Mouse (Mus musculus): Measurements from ENCODE around the gene Cd2bp2.

DNA sequence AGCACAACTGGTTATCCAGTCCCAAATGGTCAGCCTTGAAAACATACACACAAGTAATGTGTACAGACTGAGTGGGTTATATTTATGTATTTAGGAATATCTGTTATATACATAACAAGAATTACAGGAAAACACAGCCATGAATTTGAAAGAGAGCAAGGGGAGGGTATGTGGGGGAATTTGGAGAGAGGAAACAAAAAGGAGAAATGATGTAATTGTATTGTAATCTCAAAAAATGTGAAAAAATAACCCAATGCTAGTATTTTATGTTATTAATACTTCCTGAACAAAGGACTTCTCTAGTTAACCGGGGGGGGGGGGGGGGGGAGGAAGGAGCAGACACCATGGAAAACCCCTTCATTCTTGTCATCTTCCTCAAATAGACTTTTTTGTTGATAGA lies 11.1 kb downstream of the Cd2bp2 start:
- TF ChIP-seq POLR2A (IDR thresholded peaks at IDR 0.05; ENCODE audit: control insufficient read depth in 1 of 2, insufficient read depth in 1 of 2, low read depth in 1 of 2, low read length in 2 of 2, poor library complexity in 1 of 2) (no peak), BHLHE40 (IDR thresholded peaks at IDR 0.05; ENCODE audit: borderline replicate concordance, low read depth, low read length) (no peak), EP300 (IDR thresholded peaks at IDR 0.05; ENCODE audit: low read depth in 1 of 2, low read length in 2 of 2) (peak in 1 of 2 experiments; percentile 62; a peak in 2 of 4 replicates), JUND (IDR thresholded peaks at IDR 0.05; ENCODE audit: low read depth, low read length) (no peak), GATA1 (IDR thresholded peaks at IDR 0.05; ENCODE audit: low read depth, low read length) (no peak), SMC3 (IDR thresholded peaks at IDR 0.05; ENCODE audit: low read depth, low read length) (no peak), ZMIZ1 (IDR thresholded peaks at IDR 0.05; ENCODE audit: low read depth, low read length) (no peak), HCFC1 (IDR thresholded peaks at IDR 0.05; ENCODE audit: low read depth, low read length) (no peak), UBTF (IDR thresholded peaks at IDR 0.05; ENCODE audit: borderline replicate concordance, insufficient read depth, low read depth, low read length) (no peak), MEF2A (IDR thresholded peaks at IDR 0.05; ENCODE audit: extremely low read depth, insufficient replicate concordance, low read depth, low read length, poor library complexity, severe bottlenecking) (peak; percentile 33; the same call in 1 of the 2 replicates), E2F4 (IDR thresholded peaks at IDR 0.05; ENCODE audit: borderline replicate concordance, low read depth, low read length) (no peak), CHD1 (IDR thresholded peaks at IDR 0.05; ENCODE audit: low read depth, low read length) (no peak), CTCF (IDR thresholded peaks at IDR 0.05 in 2 of 3, conservative IDR thresholded peaks at IDR 0.05 in 1 of 3; ENCODE audit: control insufficient read depth in 1 of 3, insufficient read depth in 1 of 3, low read depth in 2 of 3, low read length in 3 of 3, poor library complexity in 1 of 3, severe bottlenecking in 1 of 3) (no peak), ZC3H11A (IDR thresholded peaks at IDR 0.05; ENCODE audit: low read depth, low read length) (no peak)

All from MEL (cell line).